Mouse (Mus musculus) forebrain, embryonic 16.5 days (tissue): ENCODE results near the gene Myoz1. TPM values are rescaled to one million over a fixed set of nuclear protein-coding genes. Genes with fewer than 3 reads are reported as not detected.

ENCODE experiments used
- ATAC-seq: fragments of 200-750 bp; cut with Nextera tagmentation; 2 replicates; pipeline ENCODE4 v1.8.0; 2017; ENCODE audit warnings: mild to moderate bottlenecking, moderate library complexity
- H3K27ac ChIP-seq: fragments of 300-500 bp; sonication (generic); 2 replicates; pipeline ENCODE4 v1.5.1; 2014; ENCODE audit warnings: low read length, control low read depth
- H3K27me3 ChIP-seq: fragments of 300-500 bp; sonication (generic); replicated peaks from 2 replicates; pipeline ENCODE4 v1.6.1; 2014; ENCODE audit warnings: low read length; ENCODE audit not compliant: control insufficient read depth, insufficient read depth
- H3K36me3 ChIP-seq: fragments of 300-500 bp; sonication (generic); 2 replicates; pipeline ENCODE4 v1.6.1; 2014; ENCODE audit not compliant: control insufficient read depth, insufficient read depth
- H3K4me1 ChIP-seq: fragments of 300-500 bp; sonication (generic); replicated peaks from 2 replicates; pipeline ENCODE4 v1.6.1; 2014; ENCODE audit warnings: low read length; ENCODE audit not compliant: control insufficient read depth, insufficient read depth
- H3K4me2 ChIP-seq: fragments of 300-500 bp; sonication (generic); 2 replicates; pipeline ENCODE4 v1.6.1; 2014; ENCODE audit warnings: mild to moderate bottlenecking, low read length, control low read depth
- H3K4me3 ChIP-seq: fragments of 300-500 bp; sonication (generic); replicated peaks from 2 replicates; pipeline ENCODE4 v1.5.1; 2014; ENCODE audit warnings: mild to moderate bottlenecking, low read length, control low read depth
- H3K9ac ChIP-seq: fragments of 300-500 bp; sonication (generic); replicated peaks from 2 replicates; pipeline ENCODE4 v1.6.1; 2014; ENCODE audit warnings: low read depth, low read length, control low read depth
- H3K9me3 ChIP-seq: fragments of 300-500 bp; sonication (generic); 2 replicates; pipeline ENCODE4 v1.6.1; 2016; ENCODE audit warnings: low read length; ENCODE audit not compliant: control insufficient read depth
- WGBS: fragments of 180-500 bp; shearing (Covaris S2); extraction: QIAGEN DNeasy Blood & Tissue Kit; methylation state at CpG from one replicate; pipeline ENCODE4 v1.1.7; 2014; 5-methylcytosine and 5-hydroxymethylcytosine counted together
- microRNA-seq: library from miRNA; unstranded; fragments of <30 nt; microRNA quantifications from one replicate; pipeline ENCODE4, GENCODE M21; 2017
- polyA plus RNA-seq: library from polyadenylated mRNA; unstranded; fragments of >200 nt; fragmentation: Nextera tagmentation; extraction: Ambion mirVana; gene quantifications from 2 replicates; pipeline ENCODE4 v1.2.1, GENCODE M21; 2015

Myoz1 gene
- polyA plus RNA-seq, 1 experiment from 2014 or later: not detected

DNA sequence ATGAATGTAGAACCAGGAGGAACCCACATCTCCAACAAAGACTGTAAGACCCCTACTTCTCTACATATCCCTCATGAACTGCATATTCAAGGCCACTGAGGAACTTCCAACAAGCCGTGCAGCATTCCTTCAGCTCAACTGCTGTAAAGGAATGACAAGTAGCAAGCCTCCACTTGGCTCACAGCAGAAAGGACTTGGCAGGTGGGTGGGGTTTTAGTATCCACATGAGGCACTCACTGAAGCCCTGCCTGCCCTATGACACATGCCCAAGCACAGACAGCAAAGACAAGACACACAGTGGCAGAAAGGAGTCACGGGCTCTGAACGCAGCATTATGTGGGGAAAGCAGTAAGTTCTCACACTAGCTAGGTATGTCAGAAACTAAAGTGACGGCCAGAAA lies 46.2 kb downstream of the Myoz1 start:
- ATAC-seq: no peak
- Histone ChIP-seq H3K27ac (no peak overlapping the region), H3K36me3 (no peaks in the 10 kb centered on the region), H3K9ac (no peak overlapping the region), H3K9me3 (no peaks in the 10 kb centered on the region), H3K4me1 (no peaks in the 10 kb centered on the region), H3K4me2 (no peak overlapping the region), H3K4me3 (no peak overlapping the region), H3K27me3 (no peaks in the 10 kb centered on the region)
- WGBS: 89% methylated on average over 4 of the region's 4 CpGs

DNA sequence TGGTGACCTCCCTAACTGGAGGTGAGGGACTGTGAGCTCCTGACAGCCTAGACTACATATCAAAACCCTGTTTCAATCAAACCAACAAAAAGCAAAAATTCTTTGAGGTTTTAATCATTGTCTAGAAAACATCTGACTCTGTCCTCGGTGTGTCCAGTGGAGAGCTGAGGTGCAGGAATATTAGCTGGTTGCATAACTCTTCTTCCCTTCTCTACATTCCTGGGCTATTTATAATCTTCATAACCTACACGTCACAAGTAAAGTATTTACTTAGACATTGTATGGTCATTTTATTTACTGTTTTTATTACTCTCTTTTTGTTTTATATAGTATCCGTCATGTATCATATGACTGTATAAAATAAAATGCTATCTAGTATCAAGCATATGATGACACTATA lies 46.8 kb downstream of the Myoz1 start:
- H3K4me2 ChIP-seq: no peak overlapping the region
- H3K4me3 ChIP-seq: no peak overlapping the region
- no peaks in the 10 kb centered on the region for H3K36me3 ChIP-seq
- no peaks in the 10 kb centered on the region for H3K9me3 ChIP-seq
- 94% methylated on average over 3 of the region's 3 CpGs for WGBS
- no peaks in the 10 kb centered on the region for H3K4me1 ChIP-seq
- no peak overlapping the region for H3K27ac ChIP-seq
- H3K9ac ChIP-seq: no peak overlapping the region
- ATAC-seq: no peak
- H3K27me3 ChIP-seq: no peaks in the 10 kb centered on the region

DNA sequence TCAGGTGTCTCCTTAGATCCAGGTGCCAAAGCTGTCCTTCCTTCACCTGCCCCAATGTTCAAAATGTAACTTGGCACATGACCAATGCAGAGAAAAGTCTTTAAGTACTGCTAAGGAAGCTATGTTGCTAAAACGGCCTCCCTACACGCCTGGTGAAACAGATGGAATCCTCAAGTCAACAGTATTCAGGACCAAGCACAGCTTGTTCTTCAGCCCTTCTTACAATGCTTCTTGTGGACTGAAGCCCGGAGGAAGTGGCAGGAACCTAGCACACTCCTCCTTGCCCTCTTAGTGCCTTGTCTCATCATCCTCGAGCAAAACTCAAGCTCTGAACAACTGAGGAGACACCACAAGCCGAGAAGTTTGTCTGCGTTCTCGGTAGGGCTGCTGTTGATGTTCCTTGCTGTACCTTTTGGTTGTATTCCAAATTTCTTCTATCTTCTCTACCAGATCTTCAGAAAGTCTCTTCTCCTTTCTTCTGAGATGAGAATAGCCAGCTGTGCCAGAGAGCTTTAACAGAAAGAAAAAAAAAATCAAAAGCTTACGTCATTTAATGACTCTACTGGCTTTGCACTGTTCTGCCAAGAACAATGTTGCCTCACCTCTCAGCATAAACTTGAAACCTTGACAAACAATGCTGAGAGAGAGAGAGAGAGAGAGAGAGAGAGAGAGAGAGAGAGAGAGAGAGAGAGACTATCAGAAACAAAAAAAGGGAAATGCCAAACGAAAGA lies 48.8 kb downstream of the Myoz1 start:
- Histone ChIP-seq H3K27me3 (no peaks in the 10 kb centered on the region), H3K9me3 (no peaks in the 10 kb centered on the region), H3K9ac (no peak overlapping the region), H3K36me3 (no peaks in the 10 kb centered on the region), H3K4me2 (no peak overlapping the region), H3K4me3 (no peak overlapping the region), H3K27ac (no peak overlapping the region), H3K4me1 (no peaks in the 10 kb centered on the region)
- ATAC-seq: no peak
- 83% methylated on average over 9 of the region's 9 CpGs for WGBS

DNA sequence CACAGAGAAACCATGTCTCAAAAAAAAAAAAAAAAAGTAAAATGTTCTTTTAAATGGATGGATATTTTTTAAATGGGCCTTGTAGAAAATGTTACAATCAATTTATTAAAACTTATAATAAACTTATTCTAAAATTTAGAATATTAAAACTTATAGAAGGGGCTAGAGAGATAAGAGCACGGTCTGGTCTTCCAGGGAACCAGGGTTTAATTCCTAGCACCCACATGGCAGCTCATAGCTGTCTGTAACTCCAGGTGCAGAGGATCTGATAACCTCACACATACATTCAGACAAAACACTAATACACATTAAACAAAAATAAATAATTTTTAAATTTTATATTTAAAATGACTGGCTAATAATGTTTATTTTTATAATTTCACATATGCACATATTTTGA lies 55.1 kb downstream of the Myoz1 start:
- Histone ChIP-seq H3K27me3 (no peaks in the 10 kb centered on the region), H3K9ac (no peak overlapping the region), H3K4me3 (no peak overlapping the region), H3K9me3 (no peaks in the 10 kb centered on the region), H3K36me3 (no peaks in the 10 kb centered on the region), H3K4me1 (no peaks in the 10 kb centered on the region; the same call in 1 of the 2 replicates), H3K27ac (no peak overlapping the region), H3K4me2 (no peak overlapping the region)
- no peak for ATAC-seq
- 88% methylated on average over 1 of the region's 1 CpGs for WGBS

DNA sequence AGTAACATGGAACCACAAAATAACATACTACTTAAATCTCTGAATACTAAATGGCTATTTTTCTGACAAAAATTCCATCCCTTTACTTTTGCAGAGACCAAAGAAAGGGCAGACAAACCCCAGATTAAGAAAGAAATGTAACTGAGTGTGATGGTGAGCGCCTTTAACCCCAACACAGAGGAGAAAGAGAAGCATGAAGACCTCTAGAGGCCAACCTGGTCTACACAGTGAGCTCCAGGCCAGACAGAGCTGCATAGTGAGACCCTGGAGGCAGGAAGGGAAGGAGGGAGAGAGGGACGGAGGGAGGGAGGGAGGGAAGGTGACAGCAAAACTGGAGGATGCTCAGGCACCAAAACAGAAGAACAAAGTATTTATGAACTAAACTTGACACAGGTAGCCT lies 56.1 kb downstream of the Myoz1 start:
- H3K36me3 ChIP-seq: no peaks in the 10 kb centered on the region
- no peak overlapping the region for H3K4me3 ChIP-seq
- no peak overlapping the region for H3K27ac ChIP-seq
- peaks cover 4% of the 10 kb centered on the region for H3K4me1 ChIP-seq
- H3K27me3 ChIP-seq: no peaks in the 10 kb centered on the region
- no peak overlapping the region for H3K9ac ChIP-seq
- WGBS: 78% methylated on average over 2 of the region's 2 CpGs
- H3K9me3 ChIP-seq: no peaks in the 10 kb centered on the region
- no peak for ATAC-seq
- H3K4me2 ChIP-seq: no peak overlapping the region

DNA sequence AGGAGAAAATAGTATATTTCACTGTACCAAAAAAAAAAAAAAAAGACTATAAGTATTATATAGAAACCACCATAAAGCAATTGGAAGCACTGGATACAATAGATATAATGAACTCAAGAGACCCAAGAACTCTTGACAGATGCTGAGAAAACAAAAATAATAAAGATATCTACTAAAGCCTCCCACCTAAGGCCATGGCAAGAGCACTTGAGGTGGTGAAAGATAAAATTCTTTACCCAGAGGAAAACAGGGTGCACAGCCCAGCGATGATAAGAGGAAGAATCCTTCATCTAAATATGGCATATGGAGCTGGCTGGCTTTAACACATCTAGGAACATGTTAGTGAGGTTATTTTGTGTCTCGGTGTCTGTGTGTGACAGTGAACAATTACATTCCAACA lies 56.8 kb downstream of the Myoz1 start:
- Histone ChIP-seq H3K4me3 (no peak overlapping the region), H3K27ac (no peak overlapping the region), H3K4me2 (no peak overlapping the region), H3K4me1 (peaks cover 4% of the 10 kb centered on the region), H3K36me3 (no peaks in the 10 kb centered on the region), H3K27me3 (no peaks in the 10 kb centered on the region), H3K9me3 (no peaks in the 10 kb centered on the region), H3K9ac (no peak overlapping the region)
- no peak for ATAC-seq
- 88% methylated on average over 2 of the region's 2 CpGs for WGBS

Small RNA genes within 50 kb of the gene (microRNA-seq; reads per million reads assigned to microRNA genes)
- gene Mir6946: 0.83 reads per million

Other genes starting within 250 kb of the Myoz1 start
- 0.65 and 1.1 TPM in 2 replicates for gene Cfap70, start 204.3 kb downstream of the Myoz1 start, polyA plus RNA-seq
- gene Anxa7, start 176.4 kb downstream of the Myoz1 start, polyA plus RNA-seq: 16.7 and 18.9 TPM in 2 replicates
- gene Mss51, start 159.6 kb downstream of the Myoz1 start, polyA plus RNA-seq: 0.47 and 0.85 TPM in 2 replicates
- gene Ppp3cb, start 110.0 kb downstream of the Myoz1 start, polyA plus RNA-seq: 94.7 and 97.3 TPM in 2 replicates
- 10.4 and 11.1 TPM in 2 replicates for gene Usp54, start 15.5 kb downstream of the Myoz1 start, polyA plus RNA-seq
- 0.12 and 0.14 TPM in 2 replicates for gene Synpo2l, start 11.8 kb upstream of the Myoz1 start, polyA plus RNA-seq
- 96.8 and 101 TPM in 2 replicates for gene Sec24c, start 17.8 kb upstream of the Myoz1 start, polyA plus RNA-seq
- 21.6 and 23.3 TPM in 2 replicates for gene Fut11, start 38.4 kb upstream of the Myoz1 start, polyA plus RNA-seq
- 175 and 187 TPM in 2 replicates for gene Chchd1, start 46.5 kb upstream of the Myoz1 start, polyA plus RNA-seq
- gene Zswim8, start 51.0 kb upstream of the Myoz1 start, polyA plus RNA-seq: 44.4 and 55.9 TPM in 2 replicates
- 15.7 and 16.7 TPM in 2 replicates for gene Ndst2, start 78.0 kb upstream of the Myoz1 start, polyA plus RNA-seq
- 123 and 127 TPM in 2 replicates for gene Camk2g, start 137.5 kb upstream of the Myoz1 start, polyA plus RNA-seq
- 0.33 and 0.50 TPM in 2 replicates for gene Plau, start 180.1 kb upstream of the Myoz1 start, polyA plus RNA-seq